Mouse (Mus musculus): Measurements from ENCODE around the gene Akr7a5.

Akr7a5 gene

DNA sequence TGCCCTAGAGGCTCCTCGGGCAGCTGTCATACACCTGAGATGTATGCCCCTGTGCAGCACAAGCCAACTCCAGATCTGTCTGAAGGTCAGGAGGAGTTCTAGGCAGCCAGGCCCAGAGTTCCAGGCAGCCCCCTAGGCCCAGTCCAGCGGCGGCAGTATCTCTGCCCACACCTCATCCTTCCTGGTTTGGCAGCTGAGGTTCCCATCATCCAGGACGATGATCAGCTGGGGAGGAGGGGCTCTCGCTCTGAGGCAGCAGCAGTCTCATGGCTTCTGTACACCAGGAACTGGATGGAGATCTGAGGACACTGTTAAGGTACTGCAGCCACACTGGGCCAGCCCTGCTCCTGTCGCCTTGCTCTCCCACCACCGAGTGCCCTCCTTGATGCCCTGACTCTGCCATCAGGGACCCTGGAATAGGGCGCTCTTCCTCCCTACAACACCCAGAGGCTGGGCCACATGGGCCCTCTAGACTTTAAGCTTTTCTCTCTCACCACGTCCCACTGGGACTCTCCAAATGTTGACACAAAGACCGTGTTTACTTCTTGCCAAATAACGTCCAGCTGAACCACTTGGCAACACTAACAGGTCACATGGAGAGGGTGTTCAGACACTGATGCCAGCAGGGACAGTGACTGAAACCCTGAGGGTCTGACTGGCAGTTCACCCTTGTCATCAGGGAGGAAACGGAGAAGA lies 11.7 kb upstream of the Akr7a5 start:
- DNase-seq (ENCODE audit: low read depth), result no peak

DNA sequence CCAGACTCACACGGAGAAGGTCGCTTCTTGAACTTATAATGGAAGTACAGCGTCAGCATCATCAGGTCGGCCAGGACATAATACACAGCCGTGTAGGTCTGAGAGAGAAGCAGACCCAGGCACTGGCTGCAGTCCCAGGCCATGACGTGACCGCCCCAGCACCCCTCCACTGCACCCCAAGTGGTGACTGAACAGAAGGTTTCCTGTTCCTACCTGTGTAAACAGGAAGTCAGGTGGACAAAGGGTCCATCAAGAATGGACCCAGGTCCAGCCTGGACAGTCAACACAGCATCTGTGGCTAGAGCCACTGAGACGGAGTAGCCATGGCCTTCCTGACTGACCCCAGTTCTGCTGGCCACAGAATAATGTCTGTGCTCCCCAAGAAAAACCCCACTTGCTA lies 8.8 kb upstream of the Akr7a5 start:
- no peak for DNase-seq (ENCODE audit: low read depth)

DNA sequence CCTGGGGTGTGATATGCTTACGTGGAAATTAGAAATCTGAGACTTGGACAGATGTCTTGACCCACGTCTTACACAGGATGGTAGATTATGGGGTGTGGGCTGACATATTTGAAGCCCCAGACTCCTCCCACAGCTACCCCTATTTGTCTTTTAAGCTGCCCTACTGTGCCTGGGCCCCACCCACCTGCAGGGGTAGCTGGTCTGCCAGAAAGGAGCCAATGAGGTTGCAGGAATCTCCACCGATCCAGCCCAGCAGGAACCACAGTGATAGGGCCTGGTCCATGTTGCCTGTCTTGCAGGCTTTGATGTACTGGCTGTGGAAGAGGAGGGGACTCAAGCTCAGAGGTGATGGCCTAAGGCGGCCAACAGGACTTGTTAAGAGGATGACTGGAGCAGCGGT lies 8.3 kb upstream of the Akr7a5 start:
- no peak for DNase-seq (ENCODE audit: low read depth)

DNA sequence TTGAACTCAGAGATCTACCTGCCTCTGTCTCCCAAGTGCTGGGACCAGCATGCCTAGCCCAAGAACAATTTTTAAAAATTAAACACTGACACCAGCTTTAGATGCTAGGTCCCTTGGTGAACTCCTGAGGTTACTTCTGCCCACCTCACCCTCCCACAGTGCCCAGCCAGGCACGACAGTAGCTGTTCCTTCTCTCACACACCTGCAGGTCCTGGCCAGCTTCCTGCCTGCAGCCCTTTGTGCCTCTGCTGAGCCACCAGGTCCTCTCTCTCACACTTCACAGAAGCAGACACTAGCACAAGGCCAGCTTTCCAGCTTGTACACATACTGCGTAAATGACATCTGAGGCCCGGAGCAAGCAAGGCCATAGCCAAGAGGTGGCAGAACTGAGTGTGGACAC lies 5.0 kb upstream of the Akr7a5 start:
- no peak for DNase-seq (ENCODE audit: low read depth)

DNA sequence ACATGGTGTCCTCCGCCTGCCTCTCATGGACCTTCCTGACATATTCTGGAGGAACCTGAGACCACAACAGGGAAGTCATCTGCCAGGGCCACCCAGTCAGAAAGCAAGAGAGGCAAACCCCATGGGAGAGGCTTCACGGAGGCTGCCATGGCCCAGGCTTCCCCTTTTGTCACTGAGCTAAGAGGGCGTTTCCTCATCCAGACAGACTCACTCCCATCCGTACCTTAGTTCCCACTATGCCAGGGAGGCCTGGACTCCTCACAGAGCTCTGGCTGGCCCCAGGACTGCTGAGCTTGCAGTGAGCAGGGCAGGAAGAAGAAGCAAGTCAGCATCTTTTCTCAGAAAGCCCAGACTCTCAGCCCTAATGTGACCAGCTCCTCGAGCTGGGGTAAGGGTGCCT lies 2.6 kb upstream of the Akr7a5 start:
- no peak for DNase-seq (ENCODE audit: low read depth)

DNA sequence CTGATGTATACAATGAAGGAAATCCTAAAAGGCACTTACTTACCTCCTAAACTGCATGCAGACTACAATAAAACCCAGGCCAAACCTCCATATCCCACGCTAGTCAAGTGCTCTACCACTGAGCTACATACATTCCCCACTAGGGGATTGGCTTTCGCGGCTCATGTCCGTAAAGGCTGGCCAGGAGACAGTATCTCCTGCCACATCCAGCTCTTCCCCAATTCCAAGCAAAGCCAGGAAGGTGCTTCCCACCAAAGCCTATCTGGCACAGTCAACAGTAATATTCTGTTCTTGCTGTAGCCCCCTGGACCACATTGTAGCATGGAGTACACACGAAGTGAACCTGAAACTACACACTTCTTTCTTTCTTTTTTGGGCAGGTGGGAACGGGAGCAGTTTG lies 893 bp upstream of the Akr7a5 start:
- peak; percentile 37 for DNase-seq (ENCODE audit: low read depth)

DNA sequence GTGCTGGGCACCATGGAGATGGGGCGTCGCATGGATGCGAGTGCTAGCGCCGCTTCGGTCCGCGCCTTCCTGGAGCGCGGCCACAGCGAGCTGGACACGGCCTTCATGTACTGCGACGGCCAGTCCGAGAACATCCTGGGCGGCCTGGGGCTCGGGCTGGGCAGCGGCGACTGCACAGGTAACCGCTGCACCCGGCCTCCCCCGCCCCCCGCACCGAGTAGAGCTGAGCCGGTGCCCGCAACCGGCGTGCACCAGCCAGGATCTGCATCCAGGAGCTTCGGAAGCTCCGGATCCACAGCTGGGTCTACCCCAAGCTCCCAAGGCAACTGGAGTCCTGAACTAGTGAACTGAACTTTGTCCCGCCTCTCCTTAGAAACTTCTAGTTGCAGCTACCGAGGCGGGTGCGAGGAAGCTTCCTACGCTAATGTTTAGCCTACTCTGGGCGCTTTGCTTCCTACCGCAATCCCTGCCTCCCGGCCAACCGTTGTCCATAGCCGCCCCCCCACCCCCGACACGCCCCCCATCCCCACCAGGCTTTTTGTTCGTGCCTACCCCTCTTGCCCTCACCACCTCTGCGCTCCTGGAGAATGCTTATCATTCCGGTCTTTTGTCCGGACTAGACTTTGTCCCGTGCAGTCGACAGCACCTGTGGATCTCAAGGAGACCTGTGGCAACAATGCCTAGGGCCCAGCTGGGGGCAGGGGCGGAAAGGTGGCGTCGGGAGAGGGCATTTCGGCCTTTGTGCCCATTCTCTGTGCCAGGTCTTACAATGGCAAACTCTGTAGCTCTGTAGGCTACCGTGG lies 556 bp downstream of the Akr7a5 start:
- no peak for DNase-seq (ENCODE audit: low read depth)

DNA sequence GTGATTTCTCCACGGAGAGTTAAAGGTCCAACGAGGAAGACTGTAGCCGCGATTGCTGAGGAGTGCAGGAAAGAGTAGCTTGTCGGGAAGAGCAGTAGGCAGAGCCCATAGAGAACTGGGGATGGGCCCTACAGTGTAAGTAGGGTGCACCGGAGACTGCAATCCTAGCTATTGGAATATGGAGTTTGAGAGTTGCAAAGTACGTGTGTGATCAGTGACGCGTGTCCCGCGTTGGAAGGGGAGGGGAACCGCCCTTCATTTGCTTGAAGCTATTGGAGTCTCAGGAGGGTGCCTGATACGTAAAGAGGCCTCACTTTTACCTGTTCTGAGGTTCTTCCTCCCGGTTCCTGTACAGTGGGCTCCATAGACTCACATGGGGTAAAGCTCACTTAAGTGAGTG lies 1.2 kb downstream of the Akr7a5 start:
- DNase-seq (ENCODE audit: low read depth), result no peak

DNA sequence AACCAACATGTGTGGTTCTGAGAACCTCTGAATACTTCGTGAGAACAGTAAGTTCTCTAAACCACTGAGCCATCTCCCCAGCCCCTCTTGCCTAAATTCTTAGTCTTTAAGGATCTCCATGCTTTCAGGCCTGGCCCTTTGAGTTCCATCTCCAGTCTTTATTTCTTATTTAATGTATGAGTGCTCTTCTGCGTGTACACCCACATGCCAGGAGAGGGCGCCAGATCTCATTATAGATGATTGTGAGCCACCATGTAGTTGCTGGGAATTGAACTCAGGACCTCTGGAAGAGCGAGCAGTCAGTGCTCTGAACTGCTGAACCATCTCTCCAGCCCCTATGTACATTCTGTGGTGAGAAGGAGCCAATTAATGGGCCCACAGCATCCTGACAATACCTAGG lies 2.1 kb downstream of the Akr7a5 start:
- peak; percentile 80 for DNase-seq (ENCODE audit: low read depth)

DNA sequence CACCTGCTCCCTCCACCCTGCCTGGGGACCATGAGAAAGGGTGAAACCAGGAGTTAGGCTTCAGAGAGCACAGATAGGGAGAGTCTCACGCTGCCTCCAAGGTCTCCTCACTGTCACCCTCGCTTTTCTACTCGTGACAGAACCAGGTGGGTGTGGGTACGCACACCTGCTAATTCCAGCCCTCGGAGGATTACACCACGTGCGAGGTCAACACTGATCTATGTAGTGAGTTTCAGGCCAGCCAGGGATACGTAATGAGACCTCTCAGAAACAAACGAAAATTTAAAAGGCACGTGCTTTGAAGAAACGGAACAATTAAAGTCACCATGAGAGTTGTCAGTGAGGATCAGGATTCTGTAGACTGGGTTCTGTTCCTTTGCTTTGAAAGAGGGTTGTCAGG lies 7.9 kb downstream of the Akr7a5 start:
- DNase-seq (ENCODE audit: low read depth), result no peak

DNA sequence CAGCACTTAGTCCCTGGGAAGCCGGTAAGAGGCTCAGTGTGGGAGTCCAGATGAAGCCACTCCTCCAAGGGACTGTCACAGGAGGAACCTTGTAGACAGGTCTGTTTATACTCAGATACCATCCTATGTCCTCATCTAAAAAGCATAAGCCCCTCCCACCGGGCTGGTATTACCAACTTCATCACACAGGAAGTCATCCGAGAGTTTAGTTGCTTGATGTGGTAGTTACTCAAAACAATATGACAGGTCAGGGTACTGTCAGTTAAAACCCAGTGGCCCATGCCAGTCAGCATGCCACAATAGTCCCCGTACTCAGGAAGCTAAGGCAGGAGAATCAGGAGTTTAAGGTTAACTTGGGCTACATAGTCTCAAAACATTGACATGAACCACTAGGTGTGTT lies 9.2 kb downstream of the Akr7a5 start:
- peak; percentile 48 for DNase-seq (ENCODE audit: low read depth)

DNA sequence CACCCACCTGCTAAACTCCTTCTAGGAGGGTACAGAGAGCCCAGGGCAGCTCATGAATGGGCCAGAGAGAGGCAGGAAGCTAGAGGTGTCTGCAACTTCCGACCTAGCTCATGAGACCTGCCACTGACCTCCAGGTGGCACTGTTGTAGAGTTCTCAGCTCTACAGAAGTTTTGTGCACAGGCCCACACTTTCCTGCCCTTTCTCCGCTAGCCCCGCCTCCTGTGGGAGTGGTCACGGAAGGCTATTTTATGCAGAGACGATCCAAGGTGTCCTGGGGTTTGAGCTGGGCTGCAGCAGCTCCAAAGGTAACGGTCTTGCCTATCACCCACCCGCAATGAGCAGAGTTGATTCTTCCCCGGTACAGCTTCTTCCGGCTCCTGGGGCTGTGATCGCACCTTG lies 20.1 kb downstream of the Akr7a5 start:
- DNase-seq (ENCODE audit: low read depth), result peak; percentile 97

DNA sequence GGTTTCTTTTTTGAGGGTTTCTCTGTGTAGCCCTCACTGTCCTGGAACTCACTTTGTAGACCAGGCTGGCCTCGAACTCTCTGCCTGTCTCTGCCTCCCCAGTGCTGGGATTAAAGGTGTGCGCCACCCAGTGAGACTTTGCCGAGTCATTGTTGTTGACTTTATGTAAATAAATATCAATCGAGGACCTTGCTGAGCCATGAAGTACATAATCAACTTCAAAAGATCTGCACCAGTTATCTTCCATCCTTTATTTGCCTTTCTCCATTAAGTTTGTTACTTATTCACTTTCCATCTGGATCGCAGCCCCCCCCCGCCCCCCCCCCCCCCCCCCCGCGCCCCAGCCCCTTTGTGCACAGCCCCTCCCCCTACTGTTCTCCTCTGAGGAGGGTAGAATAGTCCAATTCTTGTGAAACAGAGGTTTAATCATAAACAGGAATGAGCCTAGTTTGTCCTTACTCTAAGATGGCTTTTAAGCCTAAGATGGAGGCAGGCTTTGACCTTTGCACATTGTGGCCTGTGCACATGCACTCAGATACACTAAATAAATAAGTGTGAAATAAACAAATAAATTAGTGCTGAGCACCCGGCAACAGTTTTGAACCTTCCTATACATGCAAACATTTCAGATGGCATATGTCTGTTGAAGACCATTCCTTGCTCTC lies 24.2 kb downstream of the Akr7a5 start:
- no peak for DNase-seq (ENCODE audit: low read depth)

DNA sequence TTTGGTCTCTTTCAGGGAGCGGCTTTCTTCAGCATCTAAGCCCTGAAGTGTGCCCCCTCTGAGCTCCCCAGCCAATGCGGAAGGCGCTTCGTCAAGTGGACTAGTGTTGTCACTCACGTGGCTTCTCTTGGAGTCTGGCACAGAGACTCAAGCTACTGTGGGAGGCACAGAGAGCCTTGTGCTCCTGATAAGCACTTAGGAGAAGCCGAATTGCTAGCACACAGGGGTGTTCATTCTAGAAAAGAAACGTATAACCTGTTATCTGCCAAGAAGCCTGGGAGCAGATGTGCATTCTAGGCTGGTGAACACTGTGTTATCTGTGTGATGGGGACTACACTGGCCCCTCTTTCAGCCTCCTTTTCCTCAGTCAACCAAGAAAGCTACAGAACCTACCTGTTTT lies 25.0 kb downstream of the Akr7a5 start:
- DNase-seq (ENCODE audit: low read depth), result no peak

DNA sequence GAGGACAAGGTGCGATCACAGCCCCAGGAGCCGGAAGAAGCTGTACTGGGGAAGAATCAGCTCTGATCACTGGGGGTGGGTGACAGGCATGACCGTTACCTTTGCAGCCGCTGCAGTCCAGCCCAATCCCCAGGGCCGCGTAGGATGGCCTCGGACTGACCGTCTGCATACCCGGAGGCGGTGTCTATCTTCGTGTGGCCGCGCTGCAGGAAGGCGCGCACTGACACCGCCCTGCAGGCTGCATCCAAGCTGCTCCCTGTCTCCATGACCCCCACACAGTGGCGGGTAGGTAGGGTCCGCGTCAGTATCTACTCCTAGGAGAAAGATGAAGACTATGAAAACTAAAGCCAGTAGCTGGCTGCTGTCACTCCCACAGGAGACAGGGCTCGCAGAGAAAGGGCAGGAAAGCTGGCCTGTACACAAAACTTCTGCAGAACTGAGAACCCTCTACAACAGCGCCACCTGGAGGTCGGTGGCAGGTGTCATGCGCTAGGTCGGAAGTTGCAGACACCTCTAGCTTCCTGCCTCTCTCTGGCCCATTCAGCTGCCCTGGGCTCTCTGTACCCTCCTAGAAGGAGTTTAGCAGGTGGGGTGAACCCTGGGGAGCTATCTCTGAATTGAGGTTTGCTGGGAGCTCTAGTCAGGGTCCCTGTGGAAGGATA lies 26.4 kb downstream of the Akr7a5 start:
- DNase-seq (ENCODE audit: low read depth), result peak; percentile 93

DNA sequence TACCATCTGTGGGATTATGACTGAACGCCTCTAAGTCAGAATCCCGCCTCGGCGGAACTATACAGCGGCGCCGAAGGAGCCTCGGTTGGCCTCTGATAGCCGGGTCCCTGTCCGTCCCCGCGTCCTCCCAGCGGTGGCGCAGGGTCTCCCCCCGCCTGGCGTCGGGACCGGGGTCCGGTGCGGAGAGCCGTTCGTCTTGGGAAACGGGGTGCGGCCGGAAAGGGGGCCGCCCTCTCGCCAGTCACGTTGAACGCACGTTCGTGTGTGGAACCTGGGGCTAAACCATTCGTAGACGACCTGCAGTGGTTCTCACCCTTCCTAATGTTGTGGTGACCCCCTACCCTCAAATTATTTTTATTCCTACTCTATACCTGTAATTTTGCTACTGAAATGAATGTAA lies 27.6 kb downstream of the Akr7a5 start:
- no peak for DNase-seq (ENCODE audit: low read depth)

DNA sequence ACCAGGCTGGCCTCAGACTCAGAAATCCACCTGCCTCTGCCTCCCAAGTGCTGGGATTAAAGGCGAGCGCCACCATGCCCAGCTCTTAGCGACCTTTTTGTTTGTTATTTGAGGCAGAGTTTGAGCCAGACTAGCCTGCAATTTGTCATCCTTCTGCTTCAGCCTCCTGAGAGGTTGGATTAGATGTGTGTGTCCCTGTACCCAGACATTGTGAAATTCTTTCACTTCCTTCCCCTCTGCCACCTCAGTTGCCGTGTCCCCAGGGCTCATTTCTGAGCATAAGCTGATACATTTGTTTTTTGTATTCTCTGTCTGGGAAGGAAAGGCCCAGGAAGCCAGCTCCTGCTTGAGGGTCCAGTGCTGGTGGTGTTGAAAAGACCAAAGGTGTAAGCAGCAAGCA lies 30.3 kb downstream of the Akr7a5 start:
- DNase-seq (ENCODE audit: low read depth), result no peak

DNA sequence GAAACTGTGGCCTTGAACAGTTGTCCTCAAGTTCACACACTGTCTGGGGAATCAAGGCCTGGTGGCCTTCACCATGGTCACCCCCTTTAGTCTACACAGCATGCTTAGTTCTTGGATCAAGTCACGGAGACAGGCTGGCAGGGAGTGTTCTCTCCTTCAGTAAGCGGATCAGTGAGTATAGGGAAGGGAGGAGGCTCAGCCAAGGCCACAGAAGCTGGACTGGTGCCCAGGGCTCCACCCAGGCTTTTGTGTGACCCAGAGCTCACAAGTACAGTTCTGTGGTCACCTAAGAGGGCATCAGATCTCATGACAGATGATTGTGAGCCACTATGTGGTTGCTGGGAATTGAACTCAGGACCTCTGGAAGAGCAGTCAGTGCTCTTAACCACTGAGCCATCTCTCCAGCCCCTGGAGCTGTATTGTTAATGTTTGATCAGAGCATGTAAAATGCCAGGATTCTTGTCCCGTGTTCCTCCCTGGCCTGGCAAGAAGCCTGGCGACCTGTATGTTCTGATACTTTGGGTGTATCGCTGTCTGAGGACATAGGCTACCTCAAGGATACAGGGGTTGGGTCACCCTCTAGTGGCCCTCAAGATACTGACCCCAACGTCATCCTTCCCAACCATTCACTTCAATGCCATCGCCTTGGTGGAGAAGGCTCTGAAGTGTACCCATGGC lies 31.2 kb downstream of the Akr7a5 start:
- DNase-seq (ENCODE audit: low read depth), result no peak

DNA sequence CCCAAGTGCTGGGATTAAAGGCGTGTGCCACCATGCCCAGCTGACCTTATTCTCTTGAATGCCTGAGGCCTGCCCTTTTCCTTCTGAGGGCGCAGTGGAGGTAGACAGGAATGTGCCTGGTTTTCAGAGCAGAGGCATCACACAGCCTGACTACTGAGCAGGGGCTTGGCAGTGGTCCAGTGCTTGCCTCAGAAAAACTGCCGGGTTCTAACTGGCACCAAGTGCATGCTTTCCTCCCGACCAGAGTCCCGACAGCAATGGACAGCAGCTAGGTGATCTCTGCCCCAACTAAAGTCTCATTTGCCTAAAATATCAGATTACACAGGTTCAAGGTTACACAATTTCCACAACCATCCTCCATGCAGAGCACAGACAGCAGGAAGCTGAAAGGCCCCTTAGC lies 33.2 kb downstream of the Akr7a5 start:
- DNase-seq (ENCODE audit: low read depth), result no peak

DNA sequence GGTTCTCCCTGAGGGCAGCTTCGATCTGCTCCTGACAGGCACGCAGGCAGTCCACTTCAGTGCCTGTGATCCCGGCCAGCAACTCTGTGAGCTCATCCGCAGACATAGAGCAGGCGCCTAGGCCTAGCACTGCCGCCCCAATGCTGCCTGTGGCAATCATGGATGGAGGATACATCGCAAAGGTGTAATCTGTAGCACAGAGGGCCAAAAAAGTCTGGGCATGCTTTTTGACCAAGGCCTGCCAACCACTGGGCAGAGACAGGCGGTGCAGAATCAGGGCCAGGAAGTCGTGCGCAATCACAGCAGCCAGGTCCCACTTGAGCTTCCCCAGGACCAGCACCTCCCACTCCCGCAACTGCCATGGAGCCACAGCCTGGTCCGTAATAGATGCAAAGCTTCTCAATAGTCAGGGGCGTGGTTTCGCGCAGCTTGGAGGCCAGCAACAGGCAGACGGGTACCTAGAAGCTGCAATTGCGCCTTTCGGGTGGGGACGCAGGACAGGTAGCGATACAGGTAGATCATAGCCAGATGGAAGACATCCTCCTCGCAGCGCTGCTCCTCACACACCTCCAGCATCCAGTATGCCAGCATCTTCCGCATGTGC lies 35.0 kb downstream of the Akr7a5 start:
- DNase-seq (ENCODE audit: low read depth), result no peak

DNA sequence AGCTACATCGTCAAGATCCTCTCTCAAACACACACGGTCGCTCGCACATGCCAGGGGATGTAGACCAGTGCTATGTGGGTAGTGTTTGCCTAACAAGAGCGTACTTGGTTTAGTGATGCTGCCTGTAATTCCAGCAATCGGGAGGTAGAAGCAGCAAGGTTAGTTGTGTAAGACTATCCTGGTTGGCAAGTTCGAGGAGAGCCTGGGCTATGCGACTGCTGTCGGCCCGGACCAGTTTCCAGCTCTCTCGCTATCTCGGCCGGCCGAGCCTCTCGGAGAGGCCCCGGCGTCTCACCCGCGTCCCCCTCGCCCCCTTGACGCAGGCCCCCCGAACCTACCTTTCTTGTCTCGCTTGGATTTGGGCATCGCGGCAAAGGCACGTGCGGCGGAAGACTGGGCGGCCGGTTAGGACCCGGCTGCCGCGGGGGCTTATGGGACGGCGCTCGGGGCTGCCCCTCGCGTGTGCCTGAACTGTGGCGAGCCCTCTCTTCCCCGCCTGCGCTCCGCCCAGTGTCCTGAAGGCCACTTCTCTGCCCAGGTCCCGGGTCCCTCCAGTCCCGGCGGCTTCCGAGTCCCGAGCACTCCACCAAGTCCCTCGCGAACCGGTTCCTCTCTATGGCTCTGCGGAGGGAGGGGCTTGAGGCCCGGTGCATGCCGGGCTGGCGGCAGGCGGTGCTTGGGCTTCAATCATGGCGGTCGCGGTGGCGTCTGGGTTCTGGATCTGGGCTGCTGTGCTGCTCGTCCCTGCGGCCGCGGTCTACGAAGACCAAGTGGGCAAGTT lies 41.6 kb downstream of the Akr7a5 start, which contains the start of the genes Mrto4, Emc1 and Ubr4:
Mrto4 (minus strand) TSS at position 646 of the 781 bp plus-strand sequence.
Emc1 (plus strand) TSS at position 657 of the 781 bp plus-strand sequence.
Ubr4 (plus strand) TSS at position 679 of the 781 bp plus-strand sequence.
- peak; percentile 88 for DNase-seq (ENCODE audit: low read depth)
